Mouse (Mus musculus): ENCODE results near the gene Map2k4. TPM values are rescaled to one million over a fixed set of nuclear protein-coding genes. Genes with fewer than 3 reads are reported as not detected.
A peak's percentile ranks its signal among the peaks of the same experiment; 100 is the strongest.

Map2k4 gene
- 11.5 and 18.4 TPM in 2 replicates for polyA plus RNA-seq (2012; rRNA removed)

DNA sequence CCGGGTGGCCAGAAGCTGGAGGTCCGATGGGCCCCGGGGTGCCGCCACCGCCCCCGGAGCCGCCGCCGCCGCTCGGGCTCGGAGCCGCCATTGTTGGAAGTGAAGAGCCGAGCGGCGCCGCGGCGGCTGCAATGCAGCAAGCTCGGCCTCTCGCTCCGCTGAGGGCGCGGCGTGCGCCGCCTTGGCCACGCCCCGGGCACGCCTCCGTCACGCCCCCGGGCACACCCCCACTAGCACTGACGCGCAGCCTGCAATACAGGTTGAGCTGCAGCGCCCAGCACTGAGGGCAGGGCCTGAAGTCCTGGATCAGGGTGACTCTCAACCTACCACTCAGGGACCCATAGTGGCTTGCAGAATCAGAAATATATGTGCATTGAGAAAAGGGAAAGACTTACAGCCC is at the start of gene Map2k4:
Gene Map2k4, minus strand, starts transcription at position 144 of the 400 bp plus-strand sequence.
- Histone ChIP-seq H3K4me1 (ENCODE audit: control insufficient read depth, insufficient read depth, low read length) (peaks cover 7% of the 10 kb centered on the region), H3K4me3 (replicated peaks; ENCODE audit: extremely low read depth, low read depth, low read length) (peak within 1 kb of the TSS; percentile 78)
- peak; percentile 92 for DNase-seq
- peak; percentile 82; the same call in 1 of the 2 replicates for TF ChIP-seq POLR2A (IDR thresholded peaks at IDR 0.05; ENCODE audit: borderline replicate concordance, extremely low read depth, low read depth, low read length)
- TF ChIP-seq CTCF (IDR thresholded peaks at IDR 0.05; ENCODE audit: insufficient read depth, low read length): no peak
- 1% methylated on average over 34 of the region's 36 CpGs for WGBS

DNA sequence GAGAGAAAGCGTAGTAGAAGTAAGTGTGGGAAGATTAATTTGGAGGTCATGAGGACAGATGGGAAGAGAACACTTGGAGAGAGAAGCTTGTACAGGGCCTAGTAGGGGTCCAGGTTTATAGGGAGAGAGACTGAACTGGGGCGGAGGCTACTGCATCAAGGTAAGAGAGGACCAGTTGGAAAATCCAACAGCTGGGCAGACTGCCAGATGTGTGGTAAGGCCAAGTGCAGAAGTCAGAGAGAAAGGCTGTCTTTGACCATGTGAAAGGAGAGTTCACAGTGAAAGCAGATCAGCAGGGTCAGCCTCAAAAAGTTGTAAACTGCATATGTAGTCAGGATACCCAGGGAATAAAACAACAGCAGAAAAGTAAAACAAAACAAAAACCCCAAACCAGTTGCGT is 36.5 kb upstream of the Map2k4 start:
- TF ChIP-seq POLR2A (IDR thresholded peaks at IDR 0.05; ENCODE audit: borderline replicate concordance, extremely low read depth, low read depth, low read length) (no peak), CTCF (IDR thresholded peaks at IDR 0.05; ENCODE audit: insufficient read depth, low read length) (no peak)
- Histone ChIP-seq H3K4me1 (ENCODE audit: control insufficient read depth, insufficient read depth, low read length) (no peaks in the 10 kb centered on the region), H3K4me3 (replicated peaks; ENCODE audit: extremely low read depth, low read depth, low read length) (no peak overlapping the region)
- no peak for DNase-seq
- WGBS: 89% methylated on average over 3 of the region's 3 CpGs

DNA sequence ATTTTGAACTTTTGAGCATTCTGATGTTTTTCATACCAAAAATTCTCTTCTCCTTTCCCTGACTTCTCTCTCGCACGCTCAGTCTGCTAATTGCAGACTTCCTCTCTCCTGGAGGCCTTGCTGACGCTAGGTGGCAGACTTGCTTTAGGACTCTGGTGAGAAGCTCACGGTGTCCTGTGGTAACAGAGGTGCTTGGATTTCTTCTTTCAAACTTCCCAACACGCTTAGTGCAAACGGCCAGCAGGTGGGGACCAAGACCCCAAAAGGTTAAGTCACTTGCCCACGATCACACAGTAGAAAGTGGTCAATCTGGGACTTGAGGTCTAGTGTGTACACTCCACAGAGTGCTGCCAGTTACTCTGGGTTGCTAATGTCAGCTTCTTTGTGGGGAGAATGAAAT is 32.8 kb upstream of the Map2k4 start:
- Histone ChIP-seq H3K4me3 (replicated peaks; ENCODE audit: extremely low read depth, low read depth, low read length) (no peak overlapping the region), H3K4me1 (ENCODE audit: control insufficient read depth, insufficient read depth, low read length) (no peaks in the 10 kb centered on the region)
- TF ChIP-seq POLR2A (IDR thresholded peaks at IDR 0.05; ENCODE audit: borderline replicate concordance, extremely low read depth, low read depth, low read length): no peak
- TF ChIP-seq CTCF (IDR thresholded peaks at IDR 0.05; ENCODE audit: insufficient read depth, low read length): peak; percentile 91
- WGBS: 17% methylated on average over 7 of the region's 7 CpGs
- DNase-seq: peak; percentile 55

DNA sequence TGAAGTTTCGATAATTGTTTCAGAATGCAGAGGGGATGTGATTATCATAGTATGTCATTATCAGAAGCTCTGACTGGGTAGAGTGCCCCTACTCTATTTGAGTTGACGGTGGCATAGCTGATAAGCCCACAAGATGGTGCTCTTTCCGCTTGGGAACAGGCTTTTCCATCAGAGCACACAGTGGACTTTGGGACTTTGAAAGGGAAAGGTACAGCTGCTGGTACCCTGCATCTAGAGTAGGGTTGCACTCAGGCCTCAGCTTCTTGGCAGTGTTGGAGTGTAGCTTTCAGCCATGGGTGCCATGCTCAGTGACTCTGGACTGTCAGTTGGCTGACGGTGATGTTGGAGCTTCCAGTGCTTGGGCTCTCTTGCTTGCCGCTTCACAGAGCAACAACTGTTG is 32.2 kb upstream of the Map2k4 start:
- no peak for DNase-seq
- H3K4me3 ChIP-seq (replicated peaks; ENCODE audit: extremely low read depth, low read depth, low read length): no peak overlapping the region
- 83% methylated on average over 5 of the region's 5 CpGs for WGBS
- no peak for TF ChIP-seq POLR2A (IDR thresholded peaks at IDR 0.05; ENCODE audit: borderline replicate concordance, extremely low read depth, low read depth, low read length)
- no peak for TF ChIP-seq CTCF (IDR thresholded peaks at IDR 0.05; ENCODE audit: insufficient read depth, low read length)
- no peaks in the 10 kb centered on the region for H3K4me1 ChIP-seq (ENCODE audit: control insufficient read depth, insufficient read depth, low read length)

DNA sequence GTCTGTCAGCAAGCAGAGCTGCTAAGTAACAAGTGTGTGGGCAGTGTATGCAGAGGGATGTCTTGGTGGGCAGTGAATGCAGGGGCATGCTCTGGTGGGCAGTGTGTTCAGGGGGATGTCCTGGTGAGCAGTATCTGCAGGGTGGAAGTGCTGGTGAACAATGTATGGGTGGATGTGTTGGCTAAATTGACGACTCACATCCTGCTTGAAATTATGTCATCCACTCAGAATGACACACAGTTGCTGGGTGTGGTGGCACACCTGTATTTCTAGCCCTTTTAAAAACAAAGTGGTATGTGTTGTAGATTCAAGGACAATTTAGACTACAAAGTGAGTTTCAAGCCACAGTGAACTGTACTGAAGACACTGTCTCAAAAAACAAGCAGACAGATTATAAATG is 30.1 kb upstream of the Map2k4 start:
- no peak for DNase-seq
- Histone ChIP-seq H3K4me1 (ENCODE audit: control insufficient read depth, insufficient read depth, low read length) (no peaks in the 10 kb centered on the region), H3K4me3 (replicated peaks; ENCODE audit: extremely low read depth, low read depth, low read length) (no peak overlapping the region)
- 21% methylated on average over 1 of the region's 1 CpGs for WGBS
- TF ChIP-seq POLR2A (IDR thresholded peaks at IDR 0.05; ENCODE audit: borderline replicate concordance, extremely low read depth, low read depth, low read length) (no peak), CTCF (IDR thresholded peaks at IDR 0.05; ENCODE audit: insufficient read depth, low read length) (no peak)

DNA sequence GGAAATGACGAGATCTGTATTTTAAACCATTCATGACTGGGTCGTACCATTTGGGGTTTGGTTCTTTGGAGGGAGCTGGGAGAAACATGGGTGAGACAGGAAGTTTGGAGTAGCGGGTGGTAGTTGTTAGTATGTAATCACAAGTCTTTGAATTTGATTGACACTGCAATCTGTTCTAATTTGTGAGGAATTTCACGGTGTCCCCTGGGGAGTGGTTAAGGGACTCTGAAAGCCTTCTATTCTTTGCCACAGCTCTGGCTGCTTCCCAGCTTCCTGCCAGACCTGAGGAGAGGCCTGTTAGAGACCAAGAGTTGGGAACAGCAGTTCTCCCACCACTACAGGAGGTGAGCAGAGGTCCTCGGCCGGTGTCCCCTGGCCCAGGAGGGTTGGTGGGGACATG is 28.1 kb upstream of the Map2k4 start:
- 73% methylated on average over 6 of the region's 6 CpGs for WGBS
- H3K4me1 ChIP-seq (ENCODE audit: control insufficient read depth, insufficient read depth, low read length): no peaks in the 10 kb centered on the region; the same call in 1 of the 2 replicates
- DNase-seq: no peak

DNA sequence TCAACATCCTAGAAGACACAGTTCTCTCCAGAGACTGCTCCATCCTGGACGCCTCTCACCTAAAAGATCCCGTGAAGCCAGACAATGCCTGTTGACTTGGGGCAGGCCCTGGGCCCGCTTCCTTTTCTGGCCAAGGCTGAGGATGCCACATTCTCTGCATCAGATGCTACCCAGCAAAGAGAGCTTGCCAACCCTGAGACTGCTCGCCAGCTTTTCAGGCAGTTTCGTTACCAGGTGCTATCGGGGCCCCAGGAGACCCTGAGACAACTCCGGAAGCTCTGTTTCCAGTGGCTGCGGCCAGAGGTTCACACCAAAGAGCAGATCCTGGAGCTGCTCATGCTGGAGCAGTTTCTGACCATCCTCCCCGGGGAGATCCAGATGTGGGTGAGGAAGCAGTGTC is 26.3 kb upstream of the Map2k4 start:
- WGBS: 90% methylated on average over 9 of the region's 9 CpGs
- no peaks in the 10 kb centered on the region; the same call in 1 of the 2 replicates for H3K4me1 ChIP-seq (ENCODE audit: control insufficient read depth, insufficient read depth, low read length)
- H3K4me3 ChIP-seq (replicated peaks; ENCODE audit: extremely low read depth, low read depth, low read length): no peak overlapping the region
- TF ChIP-seq POLR2A (IDR thresholded peaks at IDR 0.05; ENCODE audit: borderline replicate concordance, extremely low read depth, low read depth, low read length): no peak
- no peak for TF ChIP-seq CTCF (IDR thresholded peaks at IDR 0.05; ENCODE audit: insufficient read depth, low read length)
- no peak for DNase-seq

More for the DNA sequence above, 28.1 kb upstream of the Map2k4 start:
- no peak overlapping the region for H3K4me3 ChIP-seq (replicated peaks; ENCODE audit: extremely low read depth, low read depth, low read length)
- no peak for TF ChIP-seq CTCF (IDR thresholded peaks at IDR 0.05; ENCODE audit: insufficient read depth, low read length)
- TF ChIP-seq POLR2A (IDR thresholded peaks at IDR 0.05; ENCODE audit: borderline replicate concordance, extremely low read depth, low read depth, low read length): no peak

DNA sequence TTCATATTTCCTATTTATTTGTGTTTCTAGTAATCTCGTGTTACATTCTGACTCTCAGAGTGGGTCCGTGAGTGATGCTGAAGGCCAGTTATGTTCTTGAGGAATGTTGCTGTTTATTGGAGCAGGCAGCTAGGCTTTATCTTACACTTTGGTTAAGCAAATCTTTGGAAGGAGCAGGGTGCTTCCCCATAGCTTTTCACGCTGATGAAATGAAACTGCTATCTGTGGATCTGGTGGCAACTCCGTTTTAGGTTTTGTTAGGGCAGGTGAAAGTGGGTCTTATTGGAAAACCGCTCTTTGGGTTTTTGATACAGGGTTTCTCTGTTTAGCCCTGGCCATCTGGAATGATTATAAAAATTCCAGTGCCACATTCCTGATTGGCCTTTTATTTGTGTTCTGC is 24.0 kb upstream of the Map2k4 start:
- DNase-seq: no peak

DNA sequence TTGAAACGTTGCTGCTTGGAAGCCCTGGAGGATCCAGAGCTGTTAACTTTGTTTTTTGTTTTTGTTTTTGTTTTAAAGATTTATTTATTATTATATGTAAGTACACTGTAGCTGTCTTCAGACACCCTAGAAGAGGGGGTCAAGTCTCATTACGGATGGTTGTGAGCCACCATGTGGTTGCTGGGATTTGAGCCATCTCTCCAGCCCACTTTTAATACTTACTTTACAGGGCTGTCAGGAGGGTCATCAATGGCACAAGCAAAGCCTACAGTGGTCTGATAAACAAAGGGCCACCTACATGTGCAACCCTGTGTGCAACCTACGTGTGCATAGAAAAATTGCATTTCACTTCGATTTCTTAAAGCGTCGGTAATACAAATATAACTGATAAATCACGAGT is 19.5 kb upstream of the Map2k4 start:
- TF ChIP-seq CTCF (IDR thresholded peaks at IDR 0.05; ENCODE audit: insufficient read depth, low read length) (no peak), POLR2A (IDR thresholded peaks at IDR 0.05; ENCODE audit: borderline replicate concordance, extremely low read depth, low read depth, low read length) (no peak)
- Histone ChIP-seq H3K4me3 (replicated peaks; ENCODE audit: extremely low read depth, low read depth, low read length) (peak overlapping the region; percentile 98), H3K4me1 (ENCODE audit: control insufficient read depth, insufficient read depth, low read length) (peaks cover 3% of the 10 kb centered on the region; the same call in 1 of the 2 replicates)
- no peak for DNase-seq
- 40% methylated on average over 7 of the region's 7 CpGs for WGBS

More for the DNA sequence above, 24.0 kb upstream of the Map2k4 start:
- Histone ChIP-seq H3K4me1 (ENCODE audit: control insufficient read depth, insufficient read depth, low read length) (peaks cover 3% of the 10 kb centered on the region; the same call in 1 of the 2 replicates), H3K4me3 (replicated peaks; ENCODE audit: extremely low read depth, low read depth, low read length) (no peak overlapping the region)
- TF ChIP-seq POLR2A (IDR thresholded peaks at IDR 0.05; ENCODE audit: borderline replicate concordance, extremely low read depth, low read depth, low read length) (no peak), CTCF (IDR thresholded peaks at IDR 0.05; ENCODE audit: insufficient read depth, low read length) (no peak)
- WGBS: 56% methylated on average over 5 of the region's 5 CpGs

DNA sequence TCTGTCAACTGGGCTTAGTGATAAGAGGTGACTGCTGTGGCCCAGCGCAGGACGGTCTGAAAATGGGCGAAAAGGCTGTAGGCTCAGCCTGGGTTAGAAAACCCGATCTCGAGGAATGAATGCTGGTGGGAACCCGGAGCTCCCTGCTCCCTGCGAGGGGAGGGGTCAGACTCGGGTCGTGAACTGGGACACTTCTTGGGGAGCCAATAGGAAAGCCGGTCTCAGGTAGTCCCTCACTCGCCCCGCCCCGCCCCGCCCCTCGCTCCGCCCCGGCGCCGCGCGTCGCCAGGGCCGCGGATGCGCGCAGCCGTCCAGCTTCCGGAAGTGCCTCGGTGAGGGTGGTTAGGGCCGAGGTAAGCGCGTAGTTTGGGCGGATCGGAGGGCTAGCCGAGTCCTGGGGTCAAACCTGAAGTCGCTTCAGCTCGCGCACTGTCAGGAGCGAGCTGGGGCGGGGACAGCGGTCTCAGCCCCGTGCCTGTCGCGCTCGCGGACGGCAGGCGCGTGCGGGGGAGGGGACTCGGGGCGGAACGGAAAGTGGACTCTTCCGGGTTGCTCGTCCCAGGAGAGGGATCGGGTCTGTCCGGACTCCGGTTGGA is 18.9 kb upstream of the Map2k4 start, which contains the start of gene Zkscan6:
Gene Zkscan6, plus strand, starts transcription at position 267 of the 596 bp plus-strand sequence.
- Histone ChIP-seq H3K4me3 (replicated peaks; ENCODE audit: extremely low read depth, low read depth, low read length) (peak within 1 kb of the TSS; percentile 98), H3K4me1 (ENCODE audit: control insufficient read depth, insufficient read depth, low read length) (peaks cover 3% of the 10 kb centered on the region; the same call in 1 of the 2 replicates)
- under 1% methylated on average over 58 of the region's 58 CpGs for WGBS
- TF ChIP-seq CTCF (IDR thresholded peaks at IDR 0.05; ENCODE audit: insufficient read depth, low read length): no peak
- TF ChIP-seq POLR2A (IDR thresholded peaks at IDR 0.05; ENCODE audit: borderline replicate concordance, extremely low read depth, low read depth, low read length): peak; percentile 79; the same call in 1 of the 2 replicates
- peak; percentile 85 for DNase-seq

All from lung, adult 2 months (tissue).